Mouse (Mus musculus) Patski (cell line): ENCODE measurements around the gene Tbc1d13. TPM values are rescaled to one million over a fixed set of nuclear protein-coding genes. Genes with fewer than 3 reads are reported as not detected.
"Not testable (repeated sequence)": the region's sequence is repeated elsewhere in the genome, so short reads cannot be mapped to it uniquely, and the experiment has no call there.

Source experiments
- ATAC-seq: fragments of 100-300 bp; one replicate; pipeline ENCODE4 v1.8.0; 2021
- CTCF ChIA-PET: fragments of 350-600 bp; sonication (Branson Sonifier 250); formaldehyde crosslinking; loops from one replicate; lab custom pipeline; 2022; ENCODE audit warnings: inconsistent platforms; lab: Charles Lee
- POLR2A ChIA-PET: fragments of 350-600 bp; sonication (Branson Sonifier 250); formaldehyde crosslinking; loops from one replicate; lab custom pipeline; 2022; ENCODE audit warnings: antibody characterized with exemption, inconsistent platforms; lab: Charles Lee
- DNase-seq: peaks from one replicate; pipeline ENCODE4 v3.0.0-alpha.2; 2011; ENCODE audit warnings: low read depth, low spot score
- H3K27me3 ChIP-seq: fragments of 371-371 bp; one replicate; pipeline ENCODE4 v1.5.1; 2021
- CTCF ChIP-seq: fragments of 100-300 bp; IDR thresholded peaks from one replicate; pipeline ENCODE4 v1.5.1; 2021
- in situ Hi-C: fragments of 300-500 bp; cut with MboI; formaldehyde crosslinking; loops from 3 replicates; pipeline ENCODE4 v1.11.1; 2018; ENCODE audit warnings: low pct_unique_long_range_greater_than_20kb, mixed read lengths
- polyA plus RNA-seq: library from polyadenylated mRNA; unstranded; gene quantifications from one replicate; pipeline ENCODE4 v1.2.3, GENCODE M21; 2021

Tbc1d13 gene
- polyA plus RNA-seq, 1 experiment from 2014 or later = 37.9 TPM

DNA sequence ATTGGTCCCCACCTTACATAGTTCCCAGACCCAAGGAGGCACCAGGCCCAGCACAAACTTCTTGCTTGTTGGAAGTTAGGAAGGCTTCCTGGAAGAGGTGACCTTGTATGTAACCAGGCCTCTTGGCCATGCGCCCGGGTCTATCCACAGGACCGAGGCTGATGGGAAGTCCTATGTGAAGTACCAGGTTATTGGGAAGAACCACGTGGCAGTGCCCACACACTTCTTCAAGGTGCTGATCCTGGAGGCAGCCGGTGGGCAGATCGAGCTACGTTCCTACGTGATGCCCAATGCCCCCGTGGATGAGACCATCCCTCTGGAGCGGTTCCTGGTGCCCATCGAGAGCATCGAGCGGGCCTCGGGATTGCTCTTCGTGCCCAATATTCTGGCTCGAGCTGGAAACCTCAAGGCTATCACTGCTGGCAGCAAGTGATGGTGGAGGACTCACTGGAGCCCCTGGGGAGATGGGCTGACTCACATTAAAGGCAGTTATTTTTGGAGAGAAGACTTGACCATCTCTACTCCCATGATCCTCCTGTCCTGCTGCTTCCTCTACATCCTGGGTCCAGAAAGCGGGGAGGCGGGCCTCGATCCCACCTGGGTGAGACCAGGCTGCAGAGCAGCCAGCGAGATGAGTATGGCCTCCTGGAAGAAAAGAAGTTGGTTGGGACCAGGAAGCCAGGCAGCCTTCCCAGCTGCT lies 40.1 kb downstream of the Tbc1d13 start:
- TF ChIP-seq CTCF = no peak

DNA sequence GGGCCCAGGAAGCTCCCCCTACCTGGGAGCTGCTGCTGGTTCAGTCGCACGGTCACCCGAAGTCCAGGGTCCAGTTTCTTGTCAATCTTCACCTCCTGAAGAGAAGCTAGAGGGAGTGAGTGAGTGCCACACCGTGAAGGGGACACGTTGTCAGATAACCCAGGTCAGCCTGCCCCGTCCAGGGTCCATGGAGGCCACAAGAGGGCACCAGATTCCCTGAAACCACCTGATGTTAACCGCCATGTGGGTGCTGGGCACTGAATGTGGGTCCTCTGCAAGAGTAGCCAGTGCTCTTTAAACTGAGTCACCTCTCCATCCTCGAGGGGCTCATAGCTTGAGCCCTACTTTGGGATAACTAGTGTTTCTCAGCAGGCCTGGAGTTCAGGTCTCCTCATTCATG lies 42.4 kb downstream of the Tbc1d13 start:
- DNase-seq (no peak), ATAC-seq (no peak)
- no peak for TF ChIP-seq CTCF
- in situ Hi-C loops = loop anchor here (10.0 kb wide), 1 partner anchor 89 kb away; the partner anchor contains the start of gene Phyhd1
- ChIA-PET POLR2A (interaction anchor here (1.8 kb wide), 1 partner anchor 63 kb away, joined by 4 read pairs; no protein-coding TSS in a partner anchor), CTCF (interaction anchor here (0.6 kb wide), 1 partner anchor 14 kb away, joined by 3 read pairs; no protein-coding TSS in a partner anchor)
- H3K27me3 ChIP-seq = no peaks in the 10 kb centered on the region

More for the DNA sequence above, 40.1 kb downstream of the Tbc1d13 start:
- DNase-seq (no peak), ATAC-seq (no peak)
- in situ Hi-C loops = loop anchor here (10.0 kb wide), 1 partner anchor 91 kb away; the partner anchor contains the start of gene Phyhd1
- POLR2A ChIA-PET = no interaction called here
- CTCF ChIA-PET = interaction anchor here (1.0 kb wide), 1 partner anchor 93 kb away, joined by 3 read pairs; no protein-coding TSS in a partner anchor
- no peaks in the 10 kb centered on the region for H3K27me3 ChIP-seq

DNA sequence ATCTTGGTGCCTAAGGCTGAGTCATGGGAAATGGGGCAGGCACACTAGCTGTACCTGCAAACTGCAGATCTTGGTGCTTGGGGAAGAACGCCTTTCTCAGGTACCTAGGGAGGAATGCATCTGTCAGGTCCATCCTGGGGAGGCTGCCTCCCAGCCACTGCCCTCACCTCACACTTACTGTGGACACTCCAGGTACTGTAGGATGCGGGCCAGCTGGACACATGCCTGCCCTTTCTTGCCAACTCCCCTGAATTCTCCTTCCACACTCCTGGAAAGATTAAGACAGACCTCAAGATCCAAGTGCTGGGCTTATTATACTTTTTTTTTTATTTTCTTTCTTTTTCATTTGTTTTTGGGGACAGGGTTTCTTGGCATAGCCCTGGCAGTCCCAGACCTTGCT lies 43.0 kb downstream of the Tbc1d13 start:
- ATAC-seq (no peak), DNase-seq (no peak)
- POLR2A ChIA-PET = interaction anchor here (1.8 kb wide), 1 partner anchor 62 kb away, joined by 4 read pairs; no protein-coding TSS in a partner anchor
- H3K27me3 ChIP-seq = no peaks in the 10 kb centered on the region
- in situ Hi-C loops = loop anchor here (10.0 kb wide), 1 partner anchor 88 kb away; the partner anchor contains the start of gene Phyhd1
- TF ChIP-seq CTCF = no peak
- CTCF ChIA-PET = no interaction called here

DNA sequence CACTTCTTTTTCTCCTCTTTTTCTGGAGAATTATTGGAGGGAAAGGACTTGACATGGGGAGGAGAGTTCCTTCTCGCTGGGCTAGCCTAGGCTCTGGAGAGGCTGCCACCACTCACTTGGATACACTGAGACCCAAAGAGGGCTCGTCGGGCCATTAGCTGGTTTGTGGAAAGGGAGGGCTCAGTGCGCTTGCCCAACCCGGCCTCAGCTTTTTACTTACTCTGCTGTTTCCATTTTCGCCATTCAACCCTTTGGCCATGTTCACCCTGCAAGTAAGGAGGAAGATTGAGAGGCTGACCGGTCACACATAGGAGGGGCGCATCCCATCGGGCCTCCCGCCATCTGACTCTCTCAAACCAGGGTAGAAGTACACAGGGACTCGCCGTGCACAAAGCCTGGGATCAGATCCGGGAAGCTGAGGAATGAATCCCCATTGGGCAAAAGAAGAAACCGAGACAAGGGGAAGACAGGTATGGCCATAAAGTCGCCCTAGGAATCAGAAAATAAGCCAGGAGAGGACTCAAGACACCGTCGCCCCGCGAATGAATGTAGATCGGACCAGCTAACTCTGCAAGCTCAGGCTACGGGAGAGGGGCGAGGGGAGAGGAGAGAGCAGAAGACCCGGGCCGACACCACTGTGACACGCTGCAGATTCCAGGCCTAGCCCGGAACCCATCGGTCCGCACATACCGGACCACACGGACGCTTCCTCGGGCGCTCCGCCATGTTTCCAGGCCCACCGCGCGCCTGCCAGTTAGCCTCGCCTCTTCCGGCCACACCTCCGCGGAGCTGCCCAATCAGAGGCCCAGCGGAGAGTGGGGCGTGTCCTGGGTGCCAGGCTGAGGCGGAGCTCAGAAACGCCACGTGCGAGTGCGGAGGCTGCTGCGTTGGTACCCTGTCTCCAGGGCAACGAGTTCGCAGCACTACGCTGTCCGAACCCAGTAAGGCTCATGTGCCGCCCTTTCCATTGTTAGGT lies 44.4 kb downstream of the Tbc1d13 start, which contains the start of gene Spout1:
Gene Spout1, minus strand, starts transcription at position 760 of the 976 bp plus-strand sequence.
- ATAC-seq (peak; percentile 86), DNase-seq (peak; percentile 51)
- TF ChIP-seq CTCF = no peak
- in situ Hi-C loops = loop anchor here (10.0 kb wide), 1 partner anchor 87 kb away; the partner anchor contains the start of gene Phyhd1
- no peaks in the 10 kb centered on the region for H3K27me3 ChIP-seq
- ChIA-PET POLR2A (interaction anchor here (1.2 to 1.8 kb wide), 2 partner anchors 27 to 61 kb away, joined by 3 to 4 read pairs; partner anchors contain the start of gene Kyat1), CTCF (interaction anchor here (0.9 to 1.7 kb wide), 4 partner anchors 9 to 93 kb away, joined by 3 to 6 read pairs (median 3); no protein-coding TSS in a partner anchor)

DNA sequence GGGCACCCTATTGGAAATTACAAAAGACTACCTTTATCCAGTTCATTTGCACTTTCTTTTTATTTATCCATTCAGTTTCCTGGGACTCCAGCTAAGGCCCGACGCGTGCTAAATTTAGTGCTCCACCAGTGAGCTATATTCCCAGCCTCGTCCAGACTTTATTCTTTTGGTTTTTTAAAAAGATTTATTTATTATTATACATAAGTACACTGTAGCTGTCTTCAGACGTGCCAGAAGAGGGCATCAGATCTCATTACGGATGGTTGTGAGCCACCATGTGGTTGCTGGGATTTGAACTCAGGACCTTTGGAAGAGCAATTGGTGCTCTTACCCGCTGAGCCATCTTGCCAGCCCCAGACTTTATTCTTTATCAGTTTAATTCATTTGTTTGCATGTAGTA lies 45.2 kb downstream of the Tbc1d13 start:
- H3K27me3 ChIP-seq, ATAC-seq, DNase-seq: not testable (repeated sequence)
- in situ Hi-C loops = loop anchor here (10.0 kb wide), 1 partner anchor 86 kb away; the partner anchor contains the start of gene Phyhd1
- ChIA-PET CTCF (interaction anchor here (0.9 to 1.7 kb wide), 4 partner anchors 8 to 92 kb away, joined by 3 to 6 read pairs (median 3); no protein-coding TSS in a partner anchor), POLR2A (interaction anchor here (1.2 kb wide), 1 partner anchor 27 kb away, joined by 3 read pairs; the partner anchor contains the start of gene Kyat1)

DNA sequence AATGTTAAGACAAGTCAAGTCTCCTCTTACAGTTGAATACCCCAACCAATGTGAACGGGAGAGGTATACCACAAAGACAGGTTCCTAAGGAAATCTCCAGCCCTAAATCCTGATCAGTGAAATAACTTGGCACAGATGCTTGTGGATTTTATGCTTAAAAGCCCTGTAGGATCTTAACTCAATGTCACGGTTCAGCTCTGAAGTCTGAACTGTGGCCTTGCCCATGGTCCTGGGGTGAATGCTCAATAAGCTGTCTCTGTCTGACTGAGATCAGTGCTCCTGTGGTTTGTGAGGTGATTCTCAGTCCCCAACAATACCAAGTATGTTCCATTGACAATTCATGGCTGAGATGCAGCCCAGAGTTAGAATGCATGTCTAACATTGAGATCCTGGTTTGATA lies 48.9 kb downstream of the Tbc1d13 start:
- in situ Hi-C loops = no loop called here
- ATAC-seq (no peak), DNase-seq (no peak)
- TF ChIP-seq CTCF = no peak
- no peaks in the 10 kb centered on the region for H3K27me3 ChIP-seq
- CTCF ChIA-PET = interaction anchor here (1.3 kb wide), 1 partner anchor 22 kb away, joined by 3 read pairs; the partner anchor contains the start of gene Kyat1
- POLR2A ChIA-PET = no interaction called here

DNA sequence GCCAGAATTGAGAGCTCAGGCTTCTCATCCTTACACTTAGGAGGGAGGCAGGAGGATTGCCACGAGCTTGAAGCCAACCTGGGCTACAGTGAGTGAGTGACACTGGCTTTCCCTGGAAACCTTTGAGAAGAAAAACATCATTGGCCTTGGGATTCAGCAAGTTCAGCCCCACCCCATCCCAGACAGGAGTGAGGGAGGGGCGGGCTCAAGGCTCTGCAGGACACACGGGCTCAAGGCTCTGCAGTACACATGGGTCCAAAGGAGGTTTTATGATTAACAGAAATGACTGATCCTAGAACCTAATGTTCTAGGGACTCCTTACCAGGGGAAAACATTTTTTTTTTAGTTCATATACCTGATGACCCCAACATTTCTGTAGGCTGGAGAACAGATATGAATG lies 50.2 kb downstream of the Tbc1d13 start:
- no peak for TF ChIP-seq CTCF
- ATAC-seq (no peak), DNase-seq (no peak)
- no peaks in the 10 kb centered on the region for H3K27me3 ChIP-seq
- POLR2A ChIA-PET = no interaction called here
- CTCF ChIA-PET = interaction anchor here (1.3 kb wide), 1 partner anchor 21 kb away, joined by 3 read pairs; the partner anchor contains the start of gene Kyat1
- in situ Hi-C loops = no loop called here

DNA sequence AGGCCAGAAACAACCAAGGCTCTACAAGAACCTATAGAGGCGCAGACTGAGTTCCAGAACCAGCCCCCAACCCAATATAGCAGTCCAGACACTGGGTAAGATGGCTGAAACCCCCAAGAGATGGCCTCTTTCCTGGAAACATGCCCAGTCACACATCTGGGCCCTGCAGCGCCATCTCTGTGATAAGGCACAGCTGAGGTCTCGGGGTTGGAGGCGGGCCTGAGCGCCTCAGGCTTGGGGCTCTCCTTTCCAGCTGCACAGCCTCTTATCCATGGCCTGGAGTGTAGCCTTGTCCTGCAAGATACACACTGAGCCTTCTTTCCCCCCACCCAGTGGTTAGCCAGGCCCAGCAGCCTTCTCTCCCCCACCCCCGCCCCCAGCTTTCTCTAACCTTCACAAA lies 51.7 kb downstream of the Tbc1d13 start:
- ATAC-seq (no peak), DNase-seq (no peak)
- TF ChIP-seq CTCF = no peak
- in situ Hi-C loops = no loop called here
- POLR2A ChIA-PET = interaction anchor here (1.0 kb wide), 1 partner anchor 12 kb away, joined by 3 read pairs; no protein-coding TSS in a partner anchor
- H3K27me3 ChIP-seq = no peaks in the 10 kb centered on the region
- CTCF ChIA-PET = no interaction called here

DNA sequence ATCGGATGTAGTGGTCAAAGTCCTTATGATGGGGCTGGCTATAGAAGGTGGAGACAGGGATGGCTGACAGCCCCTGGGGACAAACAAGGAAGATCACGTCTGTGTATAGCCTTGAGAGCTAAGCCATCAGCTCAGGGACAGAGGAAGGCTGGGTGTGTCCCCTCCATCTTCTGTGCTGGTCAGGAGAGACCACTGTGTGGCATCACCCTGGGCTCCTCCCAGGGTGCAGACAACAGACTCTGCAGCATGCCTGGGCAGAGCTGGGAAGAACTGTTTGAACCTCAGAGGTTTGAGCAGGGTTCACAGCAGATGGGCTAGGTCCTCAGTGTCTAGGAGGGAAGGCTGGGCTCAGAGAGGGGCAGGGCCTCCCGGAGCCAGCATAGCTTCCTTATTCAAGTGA lies 52.1 kb downstream of the Tbc1d13 start:
- ATAC-seq (no peak), DNase-seq (no peak)
- TF ChIP-seq CTCF = no peak
- in situ Hi-C loops = no loop called here
- H3K27me3 ChIP-seq = no peaks in the 10 kb centered on the region
- CTCF ChIA-PET = no interaction called here
- POLR2A ChIA-PET = interaction anchor here (1.0 kb wide), 1 partner anchor 11 kb away, joined by 3 read pairs; no protein-coding TSS in a partner anchor
